Mouse (Mus musculus) CD8-positive naive resting alpha-beta T cell, adult 57 days (primary cell): ENCODE results near the gene Cytip. TPM values are rescaled to one million over a fixed set of nuclear protein-coding genes. Genes with fewer than 3 reads are reported as not detected.

Experiments used
- total RNA-seq: library from RNA; stranded (reverse); gene quantifications from one replicate; pipeline ENCODE4 v1.2.4, GENCODE M21; 2023

Gene Cytip
- total RNA-seq: 640 TPM

GRCm38 (mm10) chr2:58195346-58195745 lies at the start of gene Cytip:
Gene Cytip (minus strand): TSS chr2:58195532.

Other genes starting within 250 kb of the Cytip start
- gene Galnt5, start 197.6 kb downstream of the Cytip start, total RNA-seq: not detected
- gene Ermn, start 142.7 kb downstream of the Cytip start, total RNA-seq: not detected
- not detected for gene Acvr1c, start 162.4 kb upstream of the Cytip start, total RNA-seq